Mouse (Mus musculus): ENCODE measurements around the gene Pdzph1. TPM values are rescaled to one million over a fixed set of nuclear protein-coding genes. Genes with fewer than 3 reads are reported as not detected.

Gene Pdzph1
- polyA plus RNA-seq, 1 experiment from 2014 or later: 0.31 TPM

DNA sequence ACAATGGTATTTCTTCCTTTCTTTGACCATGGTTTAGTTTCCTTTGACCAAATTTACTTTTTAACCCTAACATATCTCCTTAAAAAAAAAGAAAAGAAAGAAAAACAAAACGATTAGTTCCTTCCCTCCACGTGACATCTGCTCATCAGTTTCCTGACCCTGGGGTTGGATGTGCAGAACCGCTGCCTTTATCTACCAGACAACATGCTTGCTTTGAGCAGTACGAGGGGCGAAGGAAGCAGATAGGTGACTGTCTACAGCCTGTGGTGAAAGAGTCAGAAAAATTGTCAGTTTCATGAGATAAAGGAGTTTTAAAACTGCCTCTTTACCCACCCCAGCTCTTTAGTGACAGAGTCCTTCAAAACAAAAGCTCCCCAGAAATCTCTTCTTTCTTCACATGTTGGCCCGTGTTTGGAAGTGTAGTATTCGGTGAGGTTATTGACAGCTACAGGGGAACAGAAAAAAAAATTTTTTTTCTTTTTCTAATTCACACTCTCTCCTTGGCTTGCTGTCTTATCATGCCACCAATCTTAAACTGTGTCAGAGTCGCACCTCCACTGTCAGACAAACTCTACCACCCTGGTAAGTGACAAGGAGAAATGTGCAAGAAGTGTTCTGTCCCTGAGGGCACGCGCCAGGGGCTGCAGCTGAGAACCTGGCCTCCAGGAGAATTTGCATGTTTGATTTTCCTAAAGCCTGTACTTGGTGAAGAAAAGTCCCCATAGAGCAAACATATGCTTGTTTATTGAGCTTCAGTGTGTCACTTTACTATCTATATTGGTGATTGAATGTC, 66.2 kb downstream of the Pdzph1 start:
- WGBS: 66% methylated on average over 10 of the region's 10 CpGs
- Histone ChIP-seq H3K4me3 (ENCODE audit: low read length) (no peak overlapping the region), H3K4me1 (ENCODE audit: control insufficient read depth, insufficient read depth, low read length) (peaks cover 11% of the 10 kb centered on the region; the same call in 1 of the 2 replicates), H3K27me3 (ENCODE audit: control insufficient read depth, insufficient read depth, low read length) (no peaks in the 10 kb centered on the region), H3K9me3 (ENCODE audit: control insufficient read depth, low read length) (no peaks in the 10 kb centered on the region), H3K4me2 (replicated peaks; ENCODE audit: low read depth, low read length) (no peak overlapping the region), H3K9ac (ENCODE audit: low read depth, low read length) (no peak overlapping the region), H3K36me3 (ENCODE audit: control insufficient read depth, insufficient read depth, low read length) (no peaks in the 10 kb centered on the region), H3K27ac (ENCODE audit: low read depth, low read length) (no peak overlapping the region)
- no peak for ATAC-seq (ENCODE audit: low FRiP score, low TSS enrichment)

DNA sequence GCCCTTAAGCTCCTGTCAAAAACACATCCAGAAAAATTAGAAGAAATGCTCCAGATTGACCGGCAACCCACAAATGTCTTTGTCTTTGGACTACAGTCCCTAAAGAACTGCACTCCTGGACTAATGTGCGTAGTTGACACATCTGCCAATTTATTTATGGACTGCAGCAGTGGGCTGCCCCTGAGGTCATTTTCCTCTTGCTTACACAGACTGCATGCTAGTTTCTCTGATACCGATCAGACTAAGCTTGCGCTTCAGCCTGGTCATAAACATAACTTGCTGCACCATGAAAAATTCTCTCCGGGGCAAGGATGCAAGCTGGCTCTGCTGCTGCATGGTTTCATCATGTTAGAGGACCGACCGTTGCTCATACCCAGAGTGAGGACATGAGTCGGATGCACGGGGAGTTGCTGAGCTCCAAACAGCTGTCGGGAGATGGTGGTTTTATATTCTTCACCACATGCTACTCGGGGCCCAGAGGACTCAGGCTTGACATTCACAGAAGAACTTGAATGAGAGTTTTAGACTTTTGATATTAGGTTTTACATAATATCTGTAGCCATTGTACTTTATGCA, 67.2 kb downstream of the Pdzph1 start:
- Histone ChIP-seq H3K27ac (ENCODE audit: low read depth, low read length) (no peak overlapping the region), H3K9ac (ENCODE audit: low read depth, low read length) (no peak overlapping the region), H3K36me3 (ENCODE audit: control insufficient read depth, insufficient read depth, low read length) (no peaks in the 10 kb centered on the region), H3K9me3 (ENCODE audit: control insufficient read depth, low read length) (no peaks in the 10 kb centered on the region), H3K4me1 (ENCODE audit: control insufficient read depth, insufficient read depth, low read length) (peaks cover 16% of the 10 kb centered on the region; the same call in 1 of the 2 replicates), H3K27me3 (ENCODE audit: control insufficient read depth, insufficient read depth, low read length) (no peaks in the 10 kb centered on the region), H3K4me3 (ENCODE audit: low read length) (no peak overlapping the region), H3K4me2 (replicated peaks; ENCODE audit: low read depth, low read length) (peak overlapping the region; percentile 15; the same call in 1 of the 2 replicates)
- WGBS: 21% methylated on average over 11 of the region's 11 CpGs
- ATAC-seq (ENCODE audit: low FRiP score, low TSS enrichment): peak; percentile 82; the same call in 1 of the 2 replicates

DNA sequence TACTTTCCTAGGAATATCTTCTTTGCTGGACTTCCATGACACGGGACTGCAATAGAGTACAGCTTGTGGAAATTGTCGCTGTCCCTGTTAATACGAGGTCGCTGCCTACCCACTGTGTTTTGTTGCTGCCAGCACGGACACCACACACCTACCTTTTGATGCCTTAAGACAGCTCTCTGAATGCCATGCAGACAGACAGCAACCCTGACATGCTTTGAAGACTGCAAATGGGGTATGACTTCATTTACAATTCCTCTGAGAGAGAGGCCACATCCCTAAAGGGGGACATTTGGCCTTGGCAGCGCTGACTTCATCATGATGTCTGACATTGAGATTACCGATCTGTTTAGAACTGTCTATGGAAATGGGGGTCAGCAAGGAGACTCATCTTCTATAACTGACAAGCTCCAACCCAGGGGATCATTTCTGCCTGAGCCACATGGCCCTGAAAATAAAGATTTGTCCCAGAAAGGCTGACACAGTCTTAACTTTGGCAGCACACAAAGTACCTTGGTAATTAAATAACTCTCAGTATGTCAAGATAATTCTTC, 67.8 kb downstream of the Pdzph1 start:
- H3K4me3 ChIP-seq (ENCODE audit: low read length): no peak overlapping the region
- no peak overlapping the region for H3K27ac ChIP-seq (ENCODE audit: low read depth, low read length)
- H3K4me2 ChIP-seq (replicated peaks; ENCODE audit: low read depth, low read length): no peak overlapping the region
- WGBS: 48% methylated on average over 7 of the region's 7 CpGs
- no peak overlapping the region for H3K9ac ChIP-seq (ENCODE audit: low read depth, low read length)
- H3K27me3 ChIP-seq (ENCODE audit: control insufficient read depth, insufficient read depth, low read length): no peaks in the 10 kb centered on the region
- H3K9me3 ChIP-seq (ENCODE audit: control insufficient read depth, low read length): no peaks in the 10 kb centered on the region
- ATAC-seq (ENCODE audit: low FRiP score, low TSS enrichment): 0 out of 2 replicates have a peak, but pooled peaks have one; percentile 10
- peaks cover 16% of the 10 kb centered on the region; the same call in 1 of the 2 replicates for H3K4me1 ChIP-seq (ENCODE audit: control insufficient read depth, insufficient read depth, low read length)
- H3K36me3 ChIP-seq (ENCODE audit: control insufficient read depth, insufficient read depth, low read length): no peaks in the 10 kb centered on the region

DNA sequence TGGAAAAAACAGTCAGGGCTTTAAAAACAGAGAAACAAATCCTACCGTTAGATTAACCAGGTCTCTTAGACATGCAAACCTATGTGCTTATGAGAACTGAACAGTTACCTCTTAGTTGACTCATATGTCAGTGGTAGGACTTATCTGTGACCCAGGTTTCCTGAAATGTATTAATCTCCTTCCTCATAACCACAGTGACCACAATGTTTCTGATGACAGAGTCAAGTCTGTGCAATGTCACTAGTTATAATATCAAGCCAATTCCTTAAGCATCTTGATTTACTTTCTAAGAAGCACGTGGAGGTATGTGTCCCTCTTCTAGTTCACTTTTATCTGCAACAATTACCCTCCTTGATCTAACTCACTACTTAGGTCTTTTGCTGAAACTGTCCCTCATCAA, 68.4 kb downstream of the Pdzph1 start:
- H3K27ac ChIP-seq (ENCODE audit: low read depth, low read length): no peak overlapping the region
- H3K4me3 ChIP-seq (ENCODE audit: low read length): no peak overlapping the region
- peaks cover 16% of the 10 kb centered on the region; the same call in 1 of the 2 replicates for H3K4me1 ChIP-seq (ENCODE audit: control insufficient read depth, insufficient read depth, low read length)
- no peaks in the 10 kb centered on the region for H3K27me3 ChIP-seq (ENCODE audit: control insufficient read depth, insufficient read depth, low read length)
- no peak for ATAC-seq (ENCODE audit: low FRiP score, low TSS enrichment)
- WGBS: 69% methylated on average over 2 of the region's 2 CpGs
- H3K9me3 ChIP-seq (ENCODE audit: control insufficient read depth, low read length): no peaks in the 10 kb centered on the region
- H3K4me2 ChIP-seq (replicated peaks; ENCODE audit: low read depth, low read length): no peak overlapping the region
- no peaks in the 10 kb centered on the region for H3K36me3 ChIP-seq (ENCODE audit: control insufficient read depth, insufficient read depth, low read length)
- H3K9ac ChIP-seq (ENCODE audit: low read depth, low read length): no peak overlapping the region

DNA sequence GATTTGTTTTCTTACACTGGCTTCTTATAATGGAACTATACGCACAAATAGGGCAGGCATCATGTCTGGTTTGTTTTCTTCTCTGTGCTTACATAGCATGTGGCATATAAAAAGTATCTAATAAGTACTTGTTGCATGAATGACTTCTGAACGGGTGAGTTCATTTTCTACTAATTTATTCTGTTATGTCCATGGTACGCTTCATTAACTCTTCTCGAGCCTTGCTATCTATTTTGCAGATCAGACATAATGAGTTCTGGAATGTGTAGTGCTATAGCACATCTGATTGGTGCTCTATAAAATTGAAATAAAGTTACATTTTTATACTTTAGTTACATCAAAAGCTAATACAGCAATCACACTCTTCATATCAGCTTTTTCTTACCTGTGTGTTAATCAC, 71.2 kb downstream of the Pdzph1 start:
- Histone ChIP-seq H3K9me3 (ENCODE audit: control insufficient read depth, low read length) (no peaks in the 10 kb centered on the region), H3K4me3 (ENCODE audit: low read length) (no peak overlapping the region), H3K9ac (ENCODE audit: low read depth, low read length) (no peak overlapping the region), H3K4me2 (replicated peaks; ENCODE audit: low read depth, low read length) (no peak overlapping the region), H3K27me3 (ENCODE audit: control insufficient read depth, insufficient read depth, low read length) (no peaks in the 10 kb centered on the region), H3K36me3 (ENCODE audit: control insufficient read depth, insufficient read depth, low read length) (no peaks in the 10 kb centered on the region), H3K27ac (ENCODE audit: low read depth, low read length) (no peak overlapping the region), H3K4me1 (ENCODE audit: control insufficient read depth, insufficient read depth, low read length) (peaks cover 16% of the 10 kb centered on the region; the same call in 1 of the 2 replicates)
- ATAC-seq (ENCODE audit: low FRiP score, low TSS enrichment): no peak
- WGBS: 49% methylated on average over 4 of the region's 4 CpGs

DNA sequence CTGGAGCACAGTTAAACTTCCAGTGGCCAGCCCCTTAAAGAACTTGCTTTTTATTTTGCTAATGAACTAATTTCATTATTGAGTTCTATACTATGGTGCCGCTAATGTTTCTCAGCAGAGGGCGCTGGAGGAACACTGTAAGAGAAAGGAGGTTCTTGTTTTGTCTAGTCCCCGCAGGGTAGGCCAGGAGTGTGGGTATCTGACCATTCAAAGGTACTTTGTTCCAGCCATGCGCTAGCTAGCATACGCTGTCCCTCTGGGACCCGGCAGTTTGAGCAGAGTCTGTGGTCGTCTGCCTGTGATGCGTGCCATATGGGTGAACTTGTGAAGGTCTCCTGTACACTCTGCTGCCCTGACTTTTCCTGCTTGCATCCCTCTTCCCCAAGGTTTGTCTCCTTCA, 72.1 kb downstream of the Pdzph1 start:
- Histone ChIP-seq H3K4me3 (ENCODE audit: low read length) (no peak overlapping the region), H3K4me2 (replicated peaks; ENCODE audit: low read depth, low read length) (peak overlapping the region; percentile 22; the same call in 1 of the 2 replicates), H3K9ac (ENCODE audit: low read depth, low read length) (no peak overlapping the region), H3K9me3 (ENCODE audit: control insufficient read depth, low read length) (no peaks in the 10 kb centered on the region), H3K4me1 (ENCODE audit: control insufficient read depth, insufficient read depth, low read length) (peaks cover 12% of the 10 kb centered on the region; the same call in 1 of the 2 replicates), H3K27me3 (ENCODE audit: control insufficient read depth, insufficient read depth, low read length) (no peaks in the 10 kb centered on the region), H3K36me3 (ENCODE audit: control insufficient read depth, insufficient read depth, low read length) (no peaks in the 10 kb centered on the region), H3K27ac (ENCODE audit: low read depth, low read length) (no peak overlapping the region)
- 7% methylated on average over 8 of the region's 8 CpGs for WGBS
- ATAC-seq (ENCODE audit: low FRiP score, low TSS enrichment): peak; percentile 90

DNA sequence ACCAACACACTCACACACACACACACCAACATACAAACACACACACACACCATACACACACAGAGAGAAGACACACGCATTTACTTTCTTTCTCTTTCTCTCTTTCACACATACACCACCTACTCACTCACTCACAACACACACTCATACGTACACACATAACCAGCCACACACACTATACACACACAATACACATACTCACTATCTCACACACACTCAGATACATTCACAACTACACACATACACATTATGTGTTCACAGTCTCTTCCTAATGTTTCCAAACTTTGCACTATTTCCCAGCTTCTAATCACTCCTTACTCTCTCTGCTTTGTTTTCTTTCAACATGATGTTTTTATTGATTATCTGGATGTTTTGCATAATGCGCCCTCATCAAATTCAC, 72.6 kb downstream of the Pdzph1 start:
- 75% methylated on average over 3 of the region's 3 CpGs for WGBS
- no peak for ATAC-seq (ENCODE audit: low FRiP score, low TSS enrichment)

DNA sequence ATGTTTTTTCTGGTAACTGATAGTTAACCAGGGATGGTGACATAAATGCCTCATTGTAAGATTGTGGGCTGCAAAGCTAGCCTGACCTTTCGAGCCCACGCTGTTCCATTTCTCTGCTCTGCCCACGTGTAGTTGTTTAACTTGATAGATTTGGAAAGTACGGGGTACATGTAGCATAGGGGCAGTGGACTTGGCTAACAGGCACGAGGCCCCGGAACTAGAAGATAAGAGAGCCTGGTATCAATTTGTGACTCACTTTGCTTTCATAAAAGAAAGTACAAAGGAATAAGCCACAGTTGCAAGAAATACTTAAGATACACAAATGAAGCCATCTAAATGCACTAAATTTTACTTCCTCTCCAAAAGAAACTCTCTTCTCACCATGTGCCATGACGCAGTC, 79.6 kb downstream of the Pdzph1 start:
- H3K4me2 ChIP-seq (replicated peaks; ENCODE audit: low read depth, low read length): no peak overlapping the region
- H3K9me3 ChIP-seq (ENCODE audit: control insufficient read depth, low read length): no peaks in the 10 kb centered on the region
- H3K36me3 ChIP-seq (ENCODE audit: control insufficient read depth, insufficient read depth, low read length): no peaks in the 10 kb centered on the region
- no peaks in the 10 kb centered on the region for H3K4me1 ChIP-seq (ENCODE audit: control insufficient read depth, insufficient read depth, low read length)
- 82% methylated on average over 7 of the region's 7 CpGs for WGBS
- H3K27me3 ChIP-seq (ENCODE audit: control insufficient read depth, insufficient read depth, low read length): no peaks in the 10 kb centered on the region
- no peak overlapping the region for H3K27ac ChIP-seq (ENCODE audit: low read depth, low read length)
- H3K9ac ChIP-seq (ENCODE audit: low read depth, low read length): no peak overlapping the region
- no peak for ATAC-seq (ENCODE audit: low FRiP score, low TSS enrichment)
- H3K4me3 ChIP-seq (ENCODE audit: low read length): no peak overlapping the region

More for the DNA sequence above, 72.6 kb downstream of the Pdzph1 start:
- Histone ChIP-seq H3K4me1 (ENCODE audit: control insufficient read depth, insufficient read depth, low read length) (peaks cover 9% of the 10 kb centered on the region; the same call in 1 of the 2 replicates), H3K27ac (ENCODE audit: low read depth, low read length) (no peak overlapping the region), H3K4me2 (replicated peaks; ENCODE audit: low read depth, low read length) (no peak overlapping the region), H3K27me3 (ENCODE audit: control insufficient read depth, insufficient read depth, low read length) (no peaks in the 10 kb centered on the region), H3K36me3 (ENCODE audit: control insufficient read depth, insufficient read depth, low read length) (no peaks in the 10 kb centered on the region), H3K9ac (ENCODE audit: low read depth, low read length) (no peak overlapping the region), H3K9me3 (ENCODE audit: control insufficient read depth, low read length) (no peaks in the 10 kb centered on the region), H3K4me3 (ENCODE audit: low read length) (no peak overlapping the region)
